Mouse (Mus musculus): ENCODE measurements around the gene Art4. TPM values are rescaled to one million over a fixed set of nuclear protein-coding genes. Genes with fewer than 3 reads are reported as not detected.

Art4 gene
- polyA plus RNA-seq, 1 experiment from 2014 or later, result 13.3 TPM

GRCm38 (mm10) chr6:136848399-136848798, 9.1 kb downstream of the Art4 start:
- Histone ChIP-seq H3K27me3 (replicated peaks) (no peaks in the 10 kb centered on the region), H3K9ac (no peak overlapping the region), H3K27ac (replicated peaks) (no peak overlapping the region), H3K4me3 (no peak overlapping the region), H3K4me1 (peaks cover 23% of the 10 kb centered on the region), H3K36me3 (peaks cover 24% of the 10 kb centered on the region), H3K9me3 (no peaks in the 10 kb centered on the region), H3K4me2 (no peak overlapping the region)
- 81% methylated on average over 8 of the region's 8 CpGs for WGBS
- no peak for ATAC-seq (ENCODE audit: extremely low read depth, insufficient number of reproducible peaks, low FRiP score, low TSS enrichment)

- Histone ChIP-seq H3K4me1 (peaks cover 17% of the 10 kb centered on the region), H3K9me3 (no peaks in the 10 kb centered on the region), H3K9ac (no peak overlapping the region), H3K4me3 (no peak overlapping the region), H3K27ac (replicated peaks) (no peak overlapping the region), H3K36me3 (peaks cover 24% of the 10 kb centered on the region), H3K27me3 (replicated peaks) (no peaks in the 10 kb centered on the region), H3K4me2 (no peak overlapping the region)
- no peak for ATAC-seq (ENCODE audit: extremely low read depth, insufficient number of reproducible peaks, low FRiP score, low TSS enrichment)
- 16% methylated on average over 2 of the region's 2 CpGs for WGBS
Measured at GRCm38 (mm10) chr6:136847790-136848189, 9.7 kb downstream of the Art4 start.

DNA sequence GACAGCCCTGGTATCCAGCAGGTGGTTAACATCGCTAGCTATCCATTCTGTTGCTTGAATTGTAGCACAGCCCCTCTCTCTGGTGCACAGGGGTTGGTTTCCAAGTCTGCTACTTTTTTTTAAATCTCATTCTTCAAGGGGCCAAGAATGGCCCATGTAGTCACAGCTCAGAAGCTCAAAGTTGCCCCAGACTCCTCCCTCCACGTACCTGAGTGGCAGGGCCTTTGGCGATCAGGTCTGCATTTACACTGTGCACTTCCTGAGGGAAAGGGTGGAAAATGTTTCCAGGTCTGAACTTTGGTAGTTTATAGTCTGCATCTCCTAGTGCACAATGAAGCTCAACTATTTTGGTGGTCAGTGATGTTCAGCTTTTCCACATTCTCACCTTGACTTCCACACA, 10.3 kb downstream of the Art4 start:
- WGBS, result 91% methylated on average over 3 of the region's 3 CpGs
- Histone ChIP-seq H3K9me3 (no peaks in the 10 kb centered on the region), H3K27me3 (replicated peaks) (no peaks in the 10 kb centered on the region), H3K4me3 (no peak overlapping the region), H3K36me3 (peaks cover 24% of the 10 kb centered on the region), H3K4me2 (no peak overlapping the region), H3K4me1 (peaks cover 11% of the 10 kb centered on the region; the same call in 1 of the 2 replicates), H3K9ac (no peak overlapping the region), H3K27ac (replicated peaks) (no peak overlapping the region)
- no peak for ATAC-seq (ENCODE audit: extremely low read depth, insufficient number of reproducible peaks, low FRiP score, low TSS enrichment)

GRCm38 (mm10) chr6:136845706-136846480, 11.6 kb downstream of the Art4 start:
- ATAC-seq (ENCODE audit: extremely low read depth, insufficient number of reproducible peaks, low FRiP score, low TSS enrichment), result no peak
- Histone ChIP-seq H3K4me1 (0 out of 2 replicates have a peak, but pooled peaks cover 9% of the 10 kb centered on the region), H3K9me3 (no peaks in the 10 kb centered on the region), H3K4me3 (no peak overlapping the region), H3K4me2 (no peak overlapping the region), H3K27ac (replicated peaks) (no peak overlapping the region), H3K9ac (no peak overlapping the region), H3K27me3 (replicated peaks) (no peaks in the 10 kb centered on the region), H3K36me3 (peaks cover 17% of the 10 kb centered on the region)
- WGBS, result 69% methylated on average over 5 of the region's 5 CpGs

GRCm38 (mm10) chr6:136844903-136845302, 12.6 kb downstream of the Art4 start:
- 62% methylated on average over 2 of the region's 2 CpGs for WGBS
- no peak overlapping the region for H3K4me3 ChIP-seq
- H3K4me2 ChIP-seq, result no peak overlapping the region
- H3K9ac ChIP-seq, result no peak overlapping the region
- H3K9me3 ChIP-seq, result no peaks in the 10 kb centered on the region
- H3K27ac ChIP-seq (replicated peaks), result no peak overlapping the region
- 0 out of 2 replicates have a peak, but pooled peaks cover 3% of the 10 kb centered on the region for H3K4me1 ChIP-seq
- ATAC-seq (ENCODE audit: extremely low read depth, insufficient number of reproducible peaks, low FRiP score, low TSS enrichment), result no peak
- H3K36me3 ChIP-seq, result peaks cover 17% of the 10 kb centered on the region
- no peaks in the 10 kb centered on the region for H3K27me3 ChIP-seq (replicated peaks)

DNA sequence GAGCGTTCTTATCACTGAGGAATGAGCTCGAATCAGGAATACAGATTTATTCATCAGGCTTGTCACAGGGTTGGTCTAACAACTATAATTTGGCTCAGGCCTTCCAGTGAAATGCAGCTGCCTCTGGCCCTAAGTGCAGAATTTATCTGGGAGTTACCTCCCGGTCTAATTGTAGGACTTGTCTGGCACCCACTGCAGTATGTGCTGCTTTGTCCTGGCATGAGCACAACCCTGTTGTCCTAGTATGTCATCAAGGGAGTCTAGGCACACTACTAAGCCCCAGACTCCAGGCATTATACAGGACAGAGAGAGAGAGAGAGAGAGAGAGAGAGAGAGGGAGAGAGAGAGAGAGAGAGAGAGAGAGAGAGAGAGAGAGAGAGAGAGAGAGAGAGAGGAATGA, 20.2 kb downstream of the Art4 start:
- Histone ChIP-seq H3K27ac (replicated peaks) (no peak overlapping the region), H3K9me3 (no peaks in the 10 kb centered on the region), H3K36me3 (no peaks in the 10 kb centered on the region), H3K4me2 (no peak overlapping the region), H3K4me1 (no peaks in the 10 kb centered on the region), H3K9ac (no peak overlapping the region), H3K27me3 (replicated peaks) (no peaks in the 10 kb centered on the region), H3K4me3 (no peak overlapping the region)
- no peak for ATAC-seq (ENCODE audit: extremely low read depth, insufficient number of reproducible peaks, low FRiP score, low TSS enrichment)
- 67% methylated on average over 3 of the region's 3 CpGs for WGBS

DNA sequence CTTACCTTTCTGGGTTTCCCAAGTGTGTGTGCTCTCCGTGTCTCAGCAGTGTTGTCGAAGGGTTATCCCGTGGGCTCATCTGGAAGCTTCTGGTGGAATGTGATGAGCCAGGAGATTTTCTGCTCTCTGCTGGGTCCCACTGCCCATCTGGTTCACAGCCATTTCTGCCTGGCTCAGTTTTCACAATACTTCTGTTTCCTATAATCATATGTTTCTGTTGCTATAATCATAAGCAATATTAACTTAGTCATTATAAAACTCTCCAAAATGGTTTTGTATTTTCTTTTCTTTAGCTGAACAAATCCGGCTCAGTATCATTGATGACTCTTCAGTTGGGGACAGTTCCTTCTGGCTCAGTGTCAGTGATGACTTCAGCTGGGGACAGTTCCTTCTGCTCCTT, 22.2 kb downstream of the Art4 start, which contains the start of gene Smco3:
Gene Smco3, minus strand, starts transcription at position 101 of the 400 bp plus-strand sequence.
- Histone ChIP-seq H3K4me2 (no peak within 1 kb of the TSS), H3K27ac (replicated peaks) (no peak within 1 kb of the TSS), H3K4me1 (no peaks in the 10 kb centered on the region), H3K4me3 (no peak within 1 kb of the TSS), H3K27me3 (replicated peaks) (peaks cover 5% of the 10 kb centered on the region; the same call in 1 of the 2 replicates), H3K9ac (no peak within 1 kb of the TSS), H3K9me3 (no peaks in the 10 kb centered on the region), H3K36me3 (no peaks in the 10 kb centered on the region)
- WGBS, result 43% methylated on average over 4 of the region's 4 CpGs
- no peak for ATAC-seq (ENCODE audit: extremely low read depth, insufficient number of reproducible peaks, low FRiP score, low TSS enrichment)

DNA sequence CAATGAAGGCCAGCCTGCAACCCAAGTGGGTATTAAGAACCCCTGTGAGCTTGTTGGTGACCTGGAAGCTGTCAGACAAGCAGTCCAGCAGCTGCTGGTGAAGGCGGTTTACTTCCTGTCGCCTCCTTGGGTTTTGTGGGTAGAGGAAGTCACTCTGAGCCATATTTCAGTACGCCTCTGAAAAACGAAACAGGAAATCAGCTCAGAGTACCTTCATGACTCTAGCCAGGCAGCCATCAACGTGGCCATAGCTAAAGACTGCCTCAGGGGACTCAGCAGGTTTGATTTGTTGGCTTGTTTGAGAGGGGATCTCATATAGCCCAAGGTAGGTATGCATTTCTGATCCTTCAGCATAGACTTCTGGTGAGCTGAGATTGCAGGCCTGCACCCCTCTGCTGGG, 25.8 kb downstream of the Art4 start:
- Histone ChIP-seq H3K4me1 (peaks cover 10% of the 10 kb centered on the region), H3K9ac (no peak overlapping the region), H3K27ac (replicated peaks) (no peak overlapping the region), H3K4me2 (no peak overlapping the region), H3K9me3 (no peaks in the 10 kb centered on the region), H3K4me3 (no peak overlapping the region), H3K36me3 (no peaks in the 10 kb centered on the region), H3K27me3 (replicated peaks) (peaks cover 5% of the 10 kb centered on the region; the same call in 1 of the 2 replicates)
- ATAC-seq (ENCODE audit: extremely low read depth, insufficient number of reproducible peaks, low FRiP score, low TSS enrichment), result no peak
- WGBS, result 63% methylated on average over 5 of the region's 5 CpGs

- Histone ChIP-seq H3K9ac (peak overlapping the region; percentile 72), H3K27ac (replicated peaks) (peak overlapping the region; percentile 74), H3K36me3 (peaks cover 21% of the 10 kb centered on the region), H3K4me3 (peak overlapping the region; percentile 100), H3K9me3 (no peaks in the 10 kb centered on the region), H3K4me2 (peak overlapping the region; percentile 66), H3K4me1 (peaks cover 18% of the 10 kb centered on the region), H3K27me3 (replicated peaks) (peaks cover 5% of the 10 kb centered on the region; the same call in 1 of the 2 replicates)
- no peak for ATAC-seq (ENCODE audit: extremely low read depth, insufficient number of reproducible peaks, low FRiP score, low TSS enrichment)
- 33% methylated on average over 4 of the region's 4 CpGs for WGBS
Measured at GRCm38 (mm10) chr6:136828681-136829080, 28.9 kb downstream of the Art4 start.

DNA sequence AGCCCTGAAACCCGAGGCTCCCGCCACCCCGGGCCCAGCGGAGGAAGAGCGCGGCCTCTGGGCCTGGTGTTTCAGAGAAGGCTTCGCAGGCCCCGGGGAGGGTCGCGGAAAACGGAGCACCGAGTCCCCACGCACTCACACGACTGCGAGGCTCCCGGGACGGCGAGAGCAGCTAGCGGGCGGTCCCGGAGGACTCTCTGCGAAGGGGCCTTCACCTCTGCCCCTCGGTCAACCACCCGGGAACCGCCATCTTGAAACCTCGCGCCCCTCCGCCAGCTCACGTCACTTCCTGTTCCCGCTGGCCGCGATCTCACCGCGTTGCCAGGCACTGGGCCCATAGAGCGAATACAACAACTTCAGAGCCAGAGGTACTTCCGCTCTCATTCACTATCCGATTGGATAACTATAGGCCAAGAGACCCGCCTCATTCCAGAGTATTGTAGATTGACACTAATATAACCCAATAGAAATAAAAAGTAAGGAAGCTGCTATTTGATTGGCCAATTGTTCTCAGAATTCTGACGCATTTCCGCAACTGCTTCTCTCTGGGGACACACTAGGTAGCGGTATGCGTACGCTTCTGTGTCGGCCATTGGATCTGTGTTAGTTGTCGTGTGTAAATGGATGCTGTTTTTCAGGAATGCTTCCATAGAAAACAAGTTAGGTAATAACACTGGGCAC, 29.5 kb downstream of the Art4 start, which contains the start of gene Wbp11:
Gene Wbp11, minus strand, starts transcription at position 353 of the 681 bp plus-strand sequence.
- peak within 1 kb of the TSS; percentile 91 for H3K4me2 ChIP-seq
- under 1% methylated on average over 45 of the region's 45 CpGs for WGBS
- peaks cover 24% of the 10 kb centered on the region for H3K36me3 ChIP-seq
- H3K27ac ChIP-seq (replicated peaks), result peak within 1 kb of the TSS; percentile 88
- peaks cover 5% of the 10 kb centered on the region; the same call in 1 of the 2 replicates for H3K27me3 ChIP-seq (replicated peaks)
- peak within 1 kb of the TSS; percentile 99 for H3K9ac ChIP-seq
- ATAC-seq (ENCODE audit: extremely low read depth, insufficient number of reproducible peaks, low FRiP score, low TSS enrichment), result peak; percentile 100
- peak within 1 kb of the TSS; percentile 100 for H3K4me3 ChIP-seq
- no peaks in the 10 kb centered on the region for H3K9me3 ChIP-seq
- H3K4me1 ChIP-seq, result peaks cover 18% of the 10 kb centered on the region

GRCm38 (mm10) chr6:136827516-136827880, 30.0 kb downstream of the Art4 start, which contains the start of gene BC049715:
Gene BC049715 (plus strand): TSS chr6:136827626.
- Histone ChIP-seq H3K9ac (peak within 1 kb of the TSS; percentile 99), H3K36me3 (peaks cover 29% of the 10 kb centered on the region), H3K4me1 (peaks cover 18% of the 10 kb centered on the region), H3K4me3 (peak within 1 kb of the TSS; percentile 100), H3K27ac (replicated peaks) (peak within 1 kb of the TSS; percentile 88), H3K27me3 (replicated peaks) (peaks cover 5% of the 10 kb centered on the region; the same call in 1 of the 2 replicates), H3K9me3 (no peaks in the 10 kb centered on the region), H3K4me2 (peak within 1 kb of the TSS; percentile 91)
- ATAC-seq (ENCODE audit: extremely low read depth, insufficient number of reproducible peaks, low FRiP score, low TSS enrichment), result peak; percentile 45; the same call in 1 of the 2 replicates
- under 1% methylated on average over 34 of the region's 34 CpGs for WGBS
